Mouse (Mus musculus): ENCODE results near the gene Txlnb. TPM values are rescaled to one million over a fixed set of nuclear protein-coding genes. Genes with fewer than 3 reads are reported as not detected.
"Not testable (repeated sequence)": the region's sequence is repeated elsewhere in the genome, so short reads cannot be mapped to it uniquely, and the experiment has no call there.

The Txlnb gene
- polyA plus RNA-seq, 1 experiment, result 0.82 TPM

GRCm38 (mm10) chr10:17801788-17802187, 5.8 kb downstream of the Txlnb start:
- Histone ChIP-seq H3K4me1 (ENCODE audit: control insufficient read depth, insufficient read depth, low read length) (peaks cover 11% of the 10 kb centered on the region), H3K4me3 (ENCODE audit: insufficient read depth, low read length) (no peak overlapping the region), H3K27ac (ENCODE audit: insufficient read depth, low read depth, low read length) (no peak overlapping the region)
- TF ChIP-seq POLR2A (IDR thresholded peaks at IDR 0.05; ENCODE audit: borderline replicate concordance, low read depth, low read length) (no peak), CTCF (IDR thresholded peaks at IDR 0.05; ENCODE audit: low read depth, low read length) (no peak)

- H3K4me3 ChIP-seq (ENCODE audit: insufficient read depth, low read length), result no peak overlapping the region
- no peak for TF ChIP-seq POLR2A (IDR thresholded peaks at IDR 0.05; ENCODE audit: borderline replicate concordance, low read depth, low read length)
- TF ChIP-seq CTCF (IDR thresholded peaks at IDR 0.05; ENCODE audit: low read depth, low read length), result no peak
- H3K4me1 ChIP-seq (ENCODE audit: control insufficient read depth, insufficient read depth, low read length), result peaks cover 3% of the 10 kb centered on the region; the same call in 1 of the 2 replicates
- no peak overlapping the region for H3K27ac ChIP-seq (ENCODE audit: insufficient read depth, low read depth, low read length)
These were observed 12.5 kb downstream of the Txlnb start for GRCm38 (mm10) chr10:17808526-17808925.

GRCm38 (mm10) chr10:17815052-17815451, 19.0 kb downstream of the Txlnb start:
- Histone ChIP-seq H3K4me3 (ENCODE audit: insufficient read depth, low read length) (no peak overlapping the region), H3K4me1 (ENCODE audit: control insufficient read depth, insufficient read depth, low read length) (no peaks in the 10 kb centered on the region), H3K27ac (ENCODE audit: insufficient read depth, low read depth, low read length) (no peak overlapping the region)
- no peak for TF ChIP-seq CTCF (IDR thresholded peaks at IDR 0.05; ENCODE audit: low read depth, low read length)

DNA sequence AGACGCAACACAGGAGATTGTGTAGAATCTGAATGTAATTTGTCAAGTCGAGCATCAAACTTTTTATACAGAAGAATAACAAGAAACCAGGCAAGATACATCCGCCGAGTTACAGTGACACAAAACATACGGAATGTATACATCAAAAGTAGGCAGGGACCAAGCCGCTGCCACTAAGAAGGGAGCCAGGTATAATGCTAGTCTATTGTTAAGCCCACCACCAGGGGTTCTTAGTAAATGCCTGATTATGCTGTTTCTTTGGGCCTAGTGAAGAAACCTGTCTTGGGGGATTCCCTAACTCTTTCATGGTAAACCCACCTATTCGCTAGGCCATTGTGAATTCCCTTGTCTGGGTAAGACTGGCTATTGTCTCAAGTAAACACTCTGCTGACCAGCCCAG, 24.4 kb downstream of the Txlnb start:
- H3K4me3 ChIP-seq (ENCODE audit: insufficient read depth, low read length); H3K4me1 ChIP-seq (ENCODE audit: control insufficient read depth, insufficient read depth, low read length); H3K27ac ChIP-seq (ENCODE audit: insufficient read depth, low read depth, low read length): not testable (repeated sequence)

GRCm38 (mm10) chr10:17827391-17827790, 31.4 kb downstream of the Txlnb start:
- Histone ChIP-seq H3K4me1 (ENCODE audit: control insufficient read depth, insufficient read depth, low read length) (no peaks in the 10 kb centered on the region), H3K27ac (ENCODE audit: insufficient read depth, low read depth, low read length) (no peak overlapping the region), H3K4me3 (ENCODE audit: insufficient read depth, low read length) (no peak overlapping the region)
- TF ChIP-seq POLR2A (IDR thresholded peaks at IDR 0.05; ENCODE audit: borderline replicate concordance, low read depth, low read length), result no peak

- Histone ChIP-seq H3K4me3 (ENCODE audit: insufficient read depth, low read length) (no peak overlapping the region), H3K27ac (ENCODE audit: insufficient read depth, low read depth, low read length) (no peak overlapping the region), H3K4me1 (ENCODE audit: control insufficient read depth, insufficient read depth, low read length) (no peaks in the 10 kb centered on the region)
- TF ChIP-seq CTCF (IDR thresholded peaks at IDR 0.05; ENCODE audit: low read depth, low read length) (no peak), POLR2A (IDR thresholded peaks at IDR 0.05; ENCODE audit: borderline replicate concordance, low read depth, low read length) (no peak)
These were observed 33.2 kb downstream of the Txlnb start for GRCm38 (mm10) chr10:17829205-17829604.

GRCm38 (mm10) chr10:17831041-17831440, 35.0 kb downstream of the Txlnb start:
- TF ChIP-seq POLR2A (IDR thresholded peaks at IDR 0.05; ENCODE audit: borderline replicate concordance, low read depth, low read length) (no peak), CTCF (IDR thresholded peaks at IDR 0.05; ENCODE audit: low read depth, low read length) (no peak)
- no peak overlapping the region for H3K4me3 ChIP-seq (ENCODE audit: insufficient read depth, low read length)
- H3K4me1 ChIP-seq (ENCODE audit: control insufficient read depth, insufficient read depth, low read length), result no peaks in the 10 kb centered on the region
- no peak overlapping the region for H3K27ac ChIP-seq (ENCODE audit: insufficient read depth, low read depth, low read length)

DNA sequence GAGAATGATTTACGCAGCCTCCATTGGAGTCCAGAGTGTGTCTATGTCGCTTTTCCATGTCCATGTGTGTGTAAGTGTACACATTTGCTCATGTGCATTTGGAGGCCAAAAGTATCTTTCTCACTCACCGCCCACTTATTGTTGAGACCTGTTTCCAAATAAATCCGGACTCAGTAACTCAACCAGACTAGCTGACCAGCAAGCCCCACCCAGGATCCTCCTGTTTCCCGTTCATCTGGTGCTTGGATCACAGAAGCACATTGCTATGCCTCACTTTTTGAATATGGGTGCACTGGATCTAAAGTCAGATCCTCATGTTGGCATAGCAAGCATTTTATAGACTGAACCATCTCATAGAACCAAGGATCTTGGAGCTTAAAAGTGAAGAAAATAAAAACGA, 39.0 kb downstream of the Txlnb start:
- Histone ChIP-seq H3K4me1 (ENCODE audit: control insufficient read depth, insufficient read depth, low read length) (no peaks in the 10 kb centered on the region), H3K4me3 (ENCODE audit: insufficient read depth, low read length) (no peak overlapping the region), H3K27ac (ENCODE audit: insufficient read depth, low read depth, low read length) (no peak overlapping the region)
- TF ChIP-seq POLR2A (IDR thresholded peaks at IDR 0.05; ENCODE audit: borderline replicate concordance, low read depth, low read length) (no peak), CTCF (IDR thresholded peaks at IDR 0.05; ENCODE audit: low read depth, low read length) (no peak)

GRCm38 (mm10) chr10:17836275-17836674, 40.2 kb downstream of the Txlnb start:
- H3K4me3 ChIP-seq (ENCODE audit: insufficient read depth, low read length), result no peak overlapping the region
- TF ChIP-seq POLR2A (IDR thresholded peaks at IDR 0.05; ENCODE audit: borderline replicate concordance, low read depth, low read length), result no peak
- H3K27ac ChIP-seq (ENCODE audit: insufficient read depth, low read depth, low read length), result no peak overlapping the region
- no peaks in the 10 kb centered on the region for H3K4me1 ChIP-seq (ENCODE audit: control insufficient read depth, insufficient read depth, low read length)

- peak overlapping the region; percentile 8; the same call in 1 of the 2 replicates for H3K27ac ChIP-seq (ENCODE audit: insufficient read depth, low read depth, low read length)
- no peak overlapping the region for H3K4me3 ChIP-seq (ENCODE audit: insufficient read depth, low read length)
- TF ChIP-seq POLR2A (IDR thresholded peaks at IDR 0.05; ENCODE audit: borderline replicate concordance, low read depth, low read length) (no peak), CTCF (IDR thresholded peaks at IDR 0.05; ENCODE audit: low read depth, low read length) (no peak)
- peaks cover 10% of the 10 kb centered on the region for H3K4me1 ChIP-seq (ENCODE audit: control insufficient read depth, insufficient read depth, low read length)
These were observed 46.0 kb downstream of the Txlnb start for GRCm38 (mm10) chr10:17842030-17842429.

GRCm38 (mm10) chr10:17844781-17845537, 48.9 kb downstream of the Txlnb start:
- TF ChIP-seq CTCF (IDR thresholded peaks at IDR 0.05; ENCODE audit: low read depth, low read length) (no peak), POLR2A (IDR thresholded peaks at IDR 0.05; ENCODE audit: borderline replicate concordance, low read depth, low read length) (no peak)

More at GRCm38 (mm10) chr10:17844781-17845537, 48.9 kb downstream of the Txlnb start:
- H3K4me1 ChIP-seq (ENCODE audit: control insufficient read depth, insufficient read depth, low read length), result peaks cover 10% of the 10 kb centered on the region
- H3K27ac ChIP-seq (ENCODE audit: insufficient read depth, low read depth, low read length), result no peak overlapping the region
- H3K4me3 ChIP-seq (ENCODE audit: insufficient read depth, low read length), result no peak overlapping the region
